Mouse (Mus musculus) hindbrain, embryonic 14.5 days (tissue): ENCODE results near the gene Myrip. TPM values are rescaled to one million over a fixed set of nuclear protein-coding genes. Genes with fewer than 3 reads are reported as not detected.
A peak's percentile ranks its signal among the peaks of the same experiment; 100 is the strongest.

Experiments
- ATAC-seq: fragments of 200-750 bp; cut with Nextera tagmentation; 2 replicates; pipeline ENCODE4 v1.8.0; 2017; ENCODE audit warnings: moderate number of reproducible peaks, mild to moderate bottlenecking, moderate TSS enrichment, moderate library complexity; ENCODE audit not compliant: low FRiP score
- DNase-seq: peaks from one replicate; pipeline ENCODE4 v3.0.0-alpha.2; 2015; ENCODE audit warnings: low spot score
- H3K27ac ChIP-seq: fragments of 300-500 bp; sonication (generic); 2 replicates; pipeline ENCODE4 v1.5.1; 2014; ENCODE audit warnings: mild to moderate bottlenecking, moderate library complexity
- H3K27me3 ChIP-seq: fragments of 300-500 bp; sonication (generic); 2 replicates; pipeline ENCODE4 v1.6.1; 2014; ENCODE audit warnings: mild to moderate bottlenecking, low read length, mixed read lengths; ENCODE audit not compliant: control insufficient read depth, insufficient read depth
- H3K36me3 ChIP-seq: fragments of 300-500 bp; sonication (generic); replicated peaks from 2 replicates; pipeline ENCODE4 v1.6.1; 2014; ENCODE audit not compliant: control insufficient read depth, insufficient read depth
- H3K4me1 ChIP-seq: fragments of 300-500 bp; sonication (generic); replicated peaks from 2 replicates; pipeline ENCODE4 v1.6.1; 2014; ENCODE audit warnings: antibody characterized with exemption, low read length, mixed read lengths; ENCODE audit not compliant: control insufficient read depth, insufficient read depth
- H3K4me2 ChIP-seq: fragments of 300-500 bp; sonication (generic); replicated peaks from 2 replicates; pipeline ENCODE4 v1.6.1; 2014; ENCODE audit warnings: mild to moderate bottlenecking, moderate library complexity
- H3K4me3 ChIP-seq: fragments of 300-500 bp; sonication (generic); replicated peaks from 2 replicates; pipeline ENCODE4 v1.5.1; 2014; ENCODE audit warnings: mild to moderate bottlenecking, low read length
- H3K9ac ChIP-seq: fragments of 300-500 bp; sonication (generic); 2 replicates; pipeline ENCODE4 v1.6.1; 2014
- H3K9me3 ChIP-seq: fragments of 300-500 bp; sonication (generic); 2 replicates; pipeline ENCODE4 v1.6.1; 2016; ENCODE audit warnings: low read length; ENCODE audit not compliant: control insufficient read depth
- WGBS: fragments of 180-500 bp; shearing (Covaris S2); extraction: QIAGEN DNeasy Blood & Tissue Kit; methylation state at CpG from one replicate; pipeline ENCODE4 v1.1.7; 2014; 5-methylcytosine and 5-hydroxymethylcytosine counted together
- polyA plus RNA-seq: library from polyadenylated mRNA; unstranded; fragments of >200 nt; fragmentation: Nextera tagmentation; extraction: Ambion mirVana; gene quantifications from 2 replicates; pipeline ENCODE4 v1.2.1, GENCODE M21; 2014

Gene Myrip
- polyA plus RNA-seq, 1 experiment from 2014 or later, result 7.7 TPM

- Histone ChIP-seq H3K4me1 (0 out of 2 replicates have a peak, but pooled peaks cover 3% of the 10 kb centered on the region), H3K36me3 (no peaks in the 10 kb centered on the region), H3K27ac (no peak overlapping the region), H3K9ac (no peak overlapping the region), H3K27me3 (no peaks in the 10 kb centered on the region), H3K4me3 (no peak overlapping the region), H3K4me2 (no peak overlapping the region), H3K9me3 (no peaks in the 10 kb centered on the region)
- DNase-seq (no peak), ATAC-seq (no peak)
- WGBS, result 55% methylated on average over 5 of the region's 5 CpGs
Observed at GRCm38 (mm10) chr9:120292488-120292887, 8.8 kb upstream of the Myrip start.

DNA sequence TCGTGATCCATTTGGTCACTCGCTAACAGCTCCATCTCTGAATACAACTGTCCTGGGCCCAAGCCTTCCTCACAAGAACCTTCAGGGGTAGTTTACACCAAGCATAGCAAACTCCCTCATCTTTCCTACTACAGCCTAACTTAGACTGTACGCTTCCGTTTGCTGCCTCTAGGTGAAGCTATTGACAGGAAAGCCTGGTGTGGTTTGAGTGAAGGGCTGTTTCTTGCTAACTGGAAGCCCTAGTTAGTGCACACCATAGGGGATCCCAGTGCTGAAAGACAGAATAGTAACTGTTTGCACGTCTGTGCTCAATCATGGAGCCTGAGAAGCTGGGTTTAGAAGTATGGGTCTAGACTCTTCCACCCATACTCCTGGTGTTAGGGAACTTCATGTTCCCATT lies 5.8 kb upstream of the Myrip start:
- Histone ChIP-seq H3K4me3 (no peak overlapping the region), H3K27me3 (no peaks in the 10 kb centered on the region), H3K27ac (no peak overlapping the region), H3K4me2 (no peak overlapping the region), H3K9ac (no peak overlapping the region), H3K9me3 (no peaks in the 10 kb centered on the region), H3K36me3 (no peaks in the 10 kb centered on the region), H3K4me1 (0 out of 2 replicates have a peak, but pooled peaks cover 3% of the 10 kb centered on the region)
- WGBS, result 84% methylated on average over 5 of the region's 5 CpGs
- ATAC-seq (no peak), DNase-seq (no peak)

DNA sequence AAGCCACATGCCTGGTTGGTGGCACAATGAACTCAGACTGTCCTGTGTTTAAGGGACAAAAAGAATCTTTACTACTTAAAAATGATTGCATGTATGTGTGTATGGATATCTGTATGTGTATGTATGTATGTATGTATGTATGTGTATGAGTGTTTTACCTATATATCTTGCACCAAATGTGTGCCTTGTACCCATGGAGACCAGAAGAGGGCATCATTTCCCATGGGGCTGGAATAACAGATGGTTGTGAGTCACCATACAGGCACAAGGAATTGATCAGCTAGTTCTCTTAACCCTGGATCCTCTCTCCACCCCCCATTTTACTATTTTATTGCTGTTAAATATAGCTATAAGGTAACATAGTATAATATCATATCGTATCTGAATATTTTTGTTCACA lies 4.4 kb upstream of the Myrip start:
- Histone ChIP-seq H3K36me3 (no peaks in the 10 kb centered on the region), H3K4me3 (no peak overlapping the region), H3K27me3 (no peaks in the 10 kb centered on the region), H3K4me1 (0 out of 2 replicates have a peak, but pooled peaks cover 3% of the 10 kb centered on the region), H3K4me2 (no peak overlapping the region), H3K9ac (no peak overlapping the region), H3K9me3 (no peaks in the 10 kb centered on the region), H3K27ac (no peak overlapping the region)
- DNase-seq (no peak), ATAC-seq (no peak)
- WGBS, result 94% methylated on average over 1 of the region's 1 CpGs

DNA sequence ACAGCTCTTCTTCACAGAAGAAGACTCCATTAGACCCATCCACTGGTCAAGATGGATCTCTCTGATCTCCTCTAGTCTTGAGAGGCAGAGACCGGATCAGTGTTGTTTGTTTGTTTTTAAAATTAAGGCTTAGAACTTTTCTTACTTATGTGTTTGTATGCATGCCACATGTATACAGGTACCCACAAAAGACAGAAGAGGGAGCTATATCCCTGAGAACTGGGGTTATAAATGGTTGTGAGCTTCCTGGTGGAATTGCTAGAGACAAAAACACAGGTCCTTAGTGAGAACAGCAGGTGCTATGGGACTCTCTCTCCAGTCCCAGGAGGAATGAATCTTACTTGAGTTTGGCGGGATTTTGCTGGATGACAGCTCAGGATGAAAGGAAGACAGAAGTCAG lies 1.9 kb upstream of the Myrip start:
- Histone ChIP-seq H3K27ac (no peak overlapping the region), H3K27me3 (peaks cover 17% of the 10 kb centered on the region), H3K36me3 (no peaks in the 10 kb centered on the region), H3K9me3 (no peaks in the 10 kb centered on the region), H3K9ac (no peak overlapping the region), H3K4me1 (0 out of 2 replicates have a peak, but pooled peaks cover 11% of the 10 kb centered on the region), H3K4me3 (no peak overlapping the region), H3K4me2 (no peak overlapping the region)
- no peak for DNase-seq
- 62% methylated on average over 2 of the region's 2 CpGs for WGBS
- ATAC-seq, result no peak

DNA sequence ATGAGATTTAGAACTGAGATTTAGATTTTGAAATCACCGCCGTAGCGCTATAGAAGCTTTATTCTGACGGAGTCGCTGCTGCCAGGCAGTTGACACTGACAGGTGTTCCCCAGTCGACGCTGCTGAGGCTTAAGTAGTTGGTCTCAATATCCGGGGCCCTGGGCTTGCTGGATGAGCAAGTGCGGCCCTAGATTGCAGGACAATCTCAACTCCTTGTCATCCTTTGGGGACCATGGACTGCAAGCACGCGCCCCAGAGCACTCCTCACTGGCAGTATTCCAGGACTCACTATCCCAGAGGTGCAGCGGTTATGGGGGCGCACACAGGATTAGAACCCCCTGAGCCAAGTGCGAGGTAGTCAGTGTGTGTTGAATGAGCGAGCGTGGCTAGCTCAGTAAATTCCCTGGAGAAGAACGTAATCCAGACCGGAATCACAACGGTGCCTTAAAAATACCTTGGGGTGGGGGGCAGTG lies 1.7 kb downstream of the Myrip start:
- WGBS, result 6% methylated on average over 19 of the region's 19 CpGs
- Histone ChIP-seq H3K4me1 (peaks cover 18% of the 10 kb centered on the region; the same call in 1 of the 2 replicates), H3K9ac (peak overlapping the region; percentile 78), H3K4me3 (peak overlapping the region; percentile 65), H3K27ac (peak overlapping the region; percentile 74), H3K27me3 (peaks cover 48% of the 10 kb centered on the region), H3K36me3 (no peaks in the 10 kb centered on the region), H3K4me2 (peak overlapping the region; percentile 96), H3K9me3 (no peaks in the 10 kb centered on the region)
- DNase-seq (peak; percentile 43), ATAC-seq (0 out of 2 replicates have a peak, but pooled peaks have one; percentile 12)

DNA sequence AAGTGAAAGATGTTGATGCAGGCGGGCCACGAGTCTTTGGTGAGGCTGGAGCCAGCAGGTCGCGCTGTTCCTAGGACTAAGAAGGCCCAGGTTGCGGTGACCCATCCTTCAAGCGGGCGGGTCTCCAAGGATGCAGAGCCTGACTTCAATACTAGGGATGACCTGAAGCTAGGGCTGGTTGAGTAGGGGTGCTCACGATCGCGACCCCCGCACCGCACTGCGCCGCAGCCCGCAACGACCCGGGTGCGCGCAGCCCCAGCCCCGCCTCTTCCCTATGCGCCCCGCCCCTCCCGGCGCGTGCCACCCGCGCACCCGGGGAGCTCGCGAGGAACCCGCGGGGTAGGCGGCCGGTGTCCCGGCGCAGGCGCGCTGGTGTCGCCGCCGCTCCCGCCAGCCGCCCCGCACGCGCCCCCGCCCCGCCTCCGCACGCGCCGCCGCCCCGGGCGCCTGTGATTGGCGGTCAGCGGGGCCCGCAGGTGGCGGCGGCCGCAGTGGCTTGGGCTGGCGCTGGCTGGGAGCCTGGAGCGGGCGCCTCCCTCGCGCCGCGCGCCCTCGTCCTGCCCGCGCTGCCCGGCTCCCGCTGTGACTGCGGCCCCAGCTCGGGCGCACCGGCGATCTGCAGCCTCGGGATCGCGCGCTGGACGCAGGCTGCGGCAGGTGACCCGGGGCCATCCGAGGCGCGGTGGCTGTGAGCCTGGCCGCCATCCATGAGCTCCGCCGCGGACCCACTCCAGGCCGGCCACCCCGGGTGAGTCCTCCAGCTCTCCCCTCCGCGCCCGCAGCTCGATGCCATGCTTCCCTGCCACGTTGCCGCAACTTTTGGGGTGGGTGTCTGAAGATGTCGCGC lies 2.4 kb downstream of the Myrip start:
- under 1% methylated on average over 86 of the region's 103 CpGs for WGBS
- peaks cover 48% of the 10 kb centered on the region for H3K27me3 ChIP-seq

DNA sequence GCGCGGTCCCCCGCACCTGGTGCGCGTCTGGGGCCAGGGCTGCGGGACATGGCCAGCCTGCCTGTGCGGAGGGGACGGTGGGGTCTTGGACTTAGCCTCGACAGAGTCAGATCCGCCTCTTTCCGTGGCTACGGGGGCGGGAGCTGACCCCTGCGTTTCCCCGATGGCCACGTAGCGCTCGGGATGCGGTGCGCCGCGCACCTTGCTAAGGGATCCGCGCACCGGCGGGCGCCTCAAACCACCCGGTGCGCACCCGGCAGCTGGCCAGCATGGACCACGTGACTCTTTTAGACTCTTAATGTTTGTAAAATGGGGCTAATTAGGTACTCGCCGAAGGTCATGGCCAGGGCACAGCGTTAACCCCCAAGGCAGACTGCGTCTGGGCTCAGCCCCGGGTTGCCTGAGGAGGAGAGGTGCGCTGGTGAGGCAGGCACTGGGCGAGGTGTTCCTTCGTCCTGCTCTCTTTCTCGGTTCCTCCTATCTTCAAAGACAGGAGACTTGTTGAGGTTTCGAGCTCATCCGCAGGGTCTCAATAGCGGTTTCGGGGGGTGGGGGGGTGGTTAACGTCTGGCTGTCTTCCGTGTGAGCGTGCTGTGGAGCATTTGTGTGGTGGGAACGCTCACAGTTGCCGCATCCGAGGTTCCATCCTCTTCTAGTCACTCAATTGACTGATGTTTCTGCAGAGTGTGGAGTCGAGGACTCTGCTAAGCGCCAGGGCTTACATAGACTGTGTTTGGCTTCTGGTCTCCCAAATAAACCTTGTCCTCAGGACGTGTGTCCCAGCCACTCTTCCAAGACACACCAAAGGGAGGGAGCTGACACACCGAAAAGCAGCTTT lies 3.2 kb downstream of the Myrip start:
- Histone ChIP-seq H3K4me3 (peak overlapping the region; percentile 65), H3K4me2 (peak overlapping the region; percentile 96), H3K27me3 (peaks cover 48% of the 10 kb centered on the region), H3K27ac (0 out of 2 replicates have a peak overlapping the region, but pooled peaks have one; percentile 72), H3K4me1 (peaks cover 18% of the 10 kb centered on the region; the same call in 1 of the 2 replicates), H3K9ac (peak overlapping the region; percentile 78), H3K9me3 (no peaks in the 10 kb centered on the region), H3K36me3 (no peaks in the 10 kb centered on the region)
- ATAC-seq (no peak), DNase-seq (no peak)
- WGBS, result 4% methylated on average over 54 of the region's 54 CpGs

More for the DNA sequence above, 2.4 kb downstream of the Myrip start:
- no peaks in the 10 kb centered on the region for H3K36me3 ChIP-seq
- H3K9ac ChIP-seq, result peak overlapping the region; percentile 78
- H3K4me2 ChIP-seq, result peak overlapping the region; percentile 96
- peak overlapping the region; percentile 65 for H3K4me3 ChIP-seq
- peak; percentile 74 for DNase-seq
- H3K27ac ChIP-seq, result peak overlapping the region; percentile 74
- ATAC-seq, result peak; percentile 87
- H3K4me1 ChIP-seq, result peaks cover 18% of the 10 kb centered on the region; the same call in 1 of the 2 replicates
- no peaks in the 10 kb centered on the region for H3K9me3 ChIP-seq

DNA sequence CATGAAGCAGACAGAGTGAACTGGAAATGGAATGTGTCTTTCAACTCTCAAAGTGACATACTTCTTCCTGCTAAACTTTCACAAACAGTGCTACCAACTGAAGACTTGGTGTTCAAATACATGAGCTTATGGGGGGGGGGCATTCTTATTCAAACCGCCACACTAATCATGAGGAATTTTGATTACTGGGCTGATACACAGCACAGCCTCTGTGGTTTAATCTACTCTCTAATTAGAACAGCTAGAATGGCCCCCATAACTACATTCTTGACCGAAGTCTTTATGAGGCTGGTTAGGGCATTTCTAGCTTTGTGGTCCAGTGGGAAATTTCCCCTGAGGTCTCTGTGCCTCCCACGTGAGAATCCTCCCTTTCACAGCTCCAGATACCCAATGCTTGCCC lies 13.9 kb downstream of the Myrip start:
- Histone ChIP-seq H3K4me2 (no peak overlapping the region), H3K36me3 (no peaks in the 10 kb centered on the region), H3K27me3 (no peaks in the 10 kb centered on the region), H3K9me3 (no peaks in the 10 kb centered on the region), H3K4me1 (no peaks in the 10 kb centered on the region), H3K9ac (no peak overlapping the region), H3K4me3 (no peak overlapping the region), H3K27ac (no peak overlapping the region)
- 71% methylated on average over 3 of the region's 3 CpGs for WGBS
- DNase-seq, result no peak
- ATAC-seq, result no peak

DNA sequence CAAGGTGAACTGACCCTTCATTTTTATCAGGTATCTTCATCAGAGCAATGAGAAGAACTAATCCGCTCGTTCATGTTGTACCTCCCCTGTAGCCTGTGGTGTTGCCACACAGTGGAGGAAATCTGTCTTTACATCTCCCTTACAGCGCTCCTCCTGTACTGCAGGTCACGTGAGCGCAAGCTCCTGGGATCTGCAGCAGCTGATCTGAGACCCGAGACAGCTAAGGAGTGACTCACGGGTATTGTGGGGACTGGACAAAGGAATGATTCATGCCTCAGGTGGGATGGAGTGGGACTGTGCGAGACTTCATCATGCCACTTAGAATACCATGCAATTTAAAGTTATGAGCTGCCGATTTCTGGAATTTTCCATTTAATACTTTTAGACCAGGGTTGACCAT lies 17.8 kb downstream of the Myrip start:
- 79% methylated on average over 9 of the region's 9 CpGs for WGBS
- Histone ChIP-seq H3K4me1 (no peaks in the 10 kb centered on the region), H3K9ac (no peak overlapping the region), H3K27me3 (no peaks in the 10 kb centered on the region), H3K4me2 (no peak overlapping the region), H3K36me3 (no peaks in the 10 kb centered on the region), H3K27ac (no peak overlapping the region), H3K4me3 (no peak overlapping the region), H3K9me3 (no peaks in the 10 kb centered on the region)
- ATAC-seq, result no peak
- no peak for DNase-seq
